Mouse (Mus musculus): ENCODE results near the gene Apoa5. TPM values are rescaled to one million over a fixed set of nuclear protein-coding genes. Genes with fewer than 3 reads are reported as not detected.

Gene Apoa5
- polyA plus RNA-seq, 1 experiment, result not detected

DNA sequence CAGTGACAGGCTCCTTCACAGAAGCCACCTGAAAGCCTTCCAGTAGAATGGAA, 33.0 kb upstream of the Apoa5 start, which contains the start of gene Apoc3:
TSS of gene Apoc3 (minus strand) at position 41 of the 53 bp plus-strand sequence.
- no peaks in the 10 kb centered on the region for H3K9me3 ChIP-seq
- H3K27me3 ChIP-seq (replicated peaks), result peaks cover 84% of the 10 kb centered on the region
- no peak within 1 kb of the TSS for H3K4me3 ChIP-seq (replicated peaks)
- TF ChIP-seq FLI1 (IDR thresholded peaks at IDR 0.05; ENCODE audit: low read length) (no peak), GATA1 (IDR thresholded peaks at IDR 0.05; ENCODE audit: borderline replicate concordance, low read length) (no peak)
- peaks cover 16% of the 10 kb centered on the region for H3K4me1 ChIP-seq
- no peaks in the 10 kb centered on the region for H3K36me3 ChIP-seq (replicated peaks; ENCODE audit: low read length)

- no peaks in the 10 kb centered on the region for H3K9me3 ChIP-seq
- H3K27me3 ChIP-seq (replicated peaks), result peaks cover 84% of the 10 kb centered on the region
- no peak for TF ChIP-seq FLI1 (IDR thresholded peaks at IDR 0.05; ENCODE audit: low read length)
- no peak for TF ChIP-seq GATA1 (IDR thresholded peaks at IDR 0.05; ENCODE audit: borderline replicate concordance, low read length)
- no peaks in the 10 kb centered on the region for H3K36me3 ChIP-seq (replicated peaks; ENCODE audit: low read length)
- H3K4me3 ChIP-seq (replicated peaks), result no peak overlapping the region
- peaks cover 15% of the 10 kb centered on the region for H3K4me1 ChIP-seq
Measured at GRCm38 (mm10) chr9:46235649-46236048, 32.8 kb upstream of the Apoa5 start.

- TF ChIP-seq GATA1 (IDR thresholded peaks at IDR 0.05; ENCODE audit: borderline replicate concordance, low read length), result no peak
- no peak for TF ChIP-seq FLI1 (IDR thresholded peaks at IDR 0.05; ENCODE audit: low read length)
- Histone ChIP-seq H3K4me3 (replicated peaks) (no peak overlapping the region), H3K9me3 (no peaks in the 10 kb centered on the region), H3K36me3 (replicated peaks; ENCODE audit: low read length) (no peaks in the 10 kb centered on the region), H3K4me1 (peaks cover 10% of the 10 kb centered on the region), H3K27me3 (replicated peaks) (peaks cover 88% of the 10 kb centered on the region)
Measured at GRCm38 (mm10) chr9:46238850-46239249, 29.6 kb upstream of the Apoa5 start.

DNA sequence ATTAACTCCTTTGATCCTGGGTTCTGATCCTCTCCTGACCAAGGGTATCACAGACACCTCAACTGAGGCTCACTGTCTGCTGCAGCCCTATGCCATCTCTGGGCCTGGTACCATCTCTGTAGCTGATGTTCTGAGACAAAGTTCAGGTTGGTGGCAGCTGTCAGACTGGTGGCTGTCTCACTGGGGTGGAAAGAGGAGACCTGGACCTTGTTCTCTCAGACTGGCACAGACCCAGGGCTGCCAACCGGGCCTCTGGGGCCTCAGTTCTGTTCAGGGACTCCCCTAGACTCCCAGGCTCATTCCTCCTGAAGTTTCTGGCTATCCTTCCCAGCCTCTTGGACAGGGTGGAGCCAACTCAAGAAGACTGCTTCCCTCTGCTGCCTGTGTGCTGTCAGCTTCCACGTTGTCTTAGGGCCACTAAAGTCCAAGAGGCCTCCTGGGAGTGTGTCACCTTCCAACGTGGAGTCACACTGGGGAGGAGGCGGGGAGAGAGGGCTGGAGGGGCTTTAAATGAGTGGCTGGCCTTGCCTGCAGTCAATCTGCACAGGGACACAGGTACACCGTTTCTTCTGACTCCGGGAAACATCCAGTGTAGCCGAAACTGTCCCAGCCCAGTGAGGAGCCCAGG, 27.8 kb upstream of the Apoa5 start, which contains the start of gene Apoa4:
TSS of gene Apoa4 (plus strand) at position 171 of the 628 bp plus-strand sequence.
- Histone ChIP-seq H3K9me3 (no peaks in the 10 kb centered on the region), H3K4me1 (peaks cover 10% of the 10 kb centered on the region), H3K27me3 (replicated peaks) (peaks cover 83% of the 10 kb centered on the region), H3K36me3 (replicated peaks; ENCODE audit: low read length) (no peaks in the 10 kb centered on the region), H3K4me3 (replicated peaks) (no peak within 1 kb of the TSS)
- no peak for TF ChIP-seq GATA1 (IDR thresholded peaks at IDR 0.05; ENCODE audit: borderline replicate concordance, low read length)

DNA sequence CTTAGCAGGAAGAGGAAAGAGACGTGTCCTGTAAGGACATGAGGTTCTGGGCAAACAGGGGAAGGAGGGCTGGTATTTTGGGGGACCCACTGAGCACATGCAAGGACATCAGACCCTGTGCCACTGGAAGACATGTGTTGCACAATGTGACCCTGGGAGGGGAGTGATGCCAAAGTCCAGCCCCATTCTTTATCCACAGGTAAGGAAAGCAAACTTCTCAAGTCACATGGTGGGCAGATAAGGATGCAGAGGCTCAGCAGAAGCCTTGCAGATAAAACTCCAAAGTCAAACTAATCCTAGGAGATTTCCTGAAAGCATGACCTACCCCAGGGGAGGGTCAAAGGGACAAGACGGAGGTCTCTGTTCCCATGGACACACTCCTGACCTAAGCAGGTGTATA, 26.6 kb upstream of the Apoa5 start:
- H3K27me3 ChIP-seq (replicated peaks), result peaks cover 75% of the 10 kb centered on the region
- H3K4me3 ChIP-seq (replicated peaks), result no peak overlapping the region
- no peaks in the 10 kb centered on the region for H3K9me3 ChIP-seq
- TF ChIP-seq GATA1 (IDR thresholded peaks at IDR 0.05; ENCODE audit: borderline replicate concordance, low read length), result no peak
- H3K4me1 ChIP-seq, result peaks cover 14% of the 10 kb centered on the region
- no peaks in the 10 kb centered on the region for H3K36me3 ChIP-seq (replicated peaks; ENCODE audit: low read length)

GRCm38 (mm10) chr9:46243122-46243521, 25.3 kb upstream of the Apoa5 start:
- no peak overlapping the region for H3K4me3 ChIP-seq (replicated peaks)
- H3K9me3 ChIP-seq, result no peaks in the 10 kb centered on the region
- TF ChIP-seq FLI1 (IDR thresholded peaks at IDR 0.05; ENCODE audit: low read length) (no peak), GATA1 (IDR thresholded peaks at IDR 0.05; ENCODE audit: borderline replicate concordance, low read length) (no peak)
- no peaks in the 10 kb centered on the region for H3K36me3 ChIP-seq (replicated peaks; ENCODE audit: low read length)
- peaks cover 16% of the 10 kb centered on the region for H3K4me1 ChIP-seq
- peaks cover 64% of the 10 kb centered on the region for H3K27me3 ChIP-seq (replicated peaks)

GRCm38 (mm10) chr9:46243584-46243983, 24.8 kb upstream of the Apoa5 start:
- peaks cover 16% of the 10 kb centered on the region for H3K4me1 ChIP-seq
- no peaks in the 10 kb centered on the region for H3K36me3 ChIP-seq (replicated peaks; ENCODE audit: low read length)
- peaks cover 62% of the 10 kb centered on the region for H3K27me3 ChIP-seq (replicated peaks)
- TF ChIP-seq FLI1 (IDR thresholded peaks at IDR 0.05; ENCODE audit: low read length) (no peak), GATA1 (IDR thresholded peaks at IDR 0.05; ENCODE audit: borderline replicate concordance, low read length) (no peak)
- no peak overlapping the region for H3K4me3 ChIP-seq (replicated peaks)
- no peaks in the 10 kb centered on the region for H3K9me3 ChIP-seq

GRCm38 (mm10) chr9:46246752-46247324, 21.6 kb upstream of the Apoa5 start:
- Histone ChIP-seq H3K4me1 (peaks cover 6% of the 10 kb centered on the region), H3K4me3 (replicated peaks) (peak overlapping the region; percentile 69), H3K9me3 (no peaks in the 10 kb centered on the region), H3K36me3 (replicated peaks; ENCODE audit: low read length) (no peaks in the 10 kb centered on the region), H3K27me3 (replicated peaks) (peaks cover 34% of the 10 kb centered on the region)
- no peak for TF ChIP-seq FLI1 (IDR thresholded peaks at IDR 0.05; ENCODE audit: low read length)
- TF ChIP-seq GATA1 (IDR thresholded peaks at IDR 0.05; ENCODE audit: borderline replicate concordance, low read length), result no peak

GRCm38 (mm10) chr9:46256177-46256576, 12.3 kb upstream of the Apoa5 start:
- Histone ChIP-seq H3K4me1 (peaks cover 44% of the 10 kb centered on the region), H3K4me3 (replicated peaks) (no peak overlapping the region), H3K9me3 (no peaks in the 10 kb centered on the region), H3K27me3 (replicated peaks) (peaks cover 14% of the 10 kb centered on the region), H3K36me3 (replicated peaks; ENCODE audit: low read length) (no peaks in the 10 kb centered on the region)
- no peak for TF ChIP-seq FLI1 (IDR thresholded peaks at IDR 0.05; ENCODE audit: low read length)
- TF ChIP-seq GATA1 (IDR thresholded peaks at IDR 0.05; ENCODE audit: borderline replicate concordance, low read length), result no peak

GRCm38 (mm10) chr9:46256658-46257385, 11.6 kb upstream of the Apoa5 start:
- Histone ChIP-seq H3K4me3 (replicated peaks) (peak overlapping the region; percentile 60), H3K4me1 (peaks cover 47% of the 10 kb centered on the region), H3K27me3 (replicated peaks) (peaks cover 14% of the 10 kb centered on the region), H3K36me3 (replicated peaks; ENCODE audit: low read length) (no peaks in the 10 kb centered on the region), H3K9me3 (no peaks in the 10 kb centered on the region)
- TF ChIP-seq GATA1 (IDR thresholded peaks at IDR 0.05; ENCODE audit: borderline replicate concordance, low read length), result no peak
